ENCODE assay signal across 8 mouse cellular contexts in the genomic region with DNA sequence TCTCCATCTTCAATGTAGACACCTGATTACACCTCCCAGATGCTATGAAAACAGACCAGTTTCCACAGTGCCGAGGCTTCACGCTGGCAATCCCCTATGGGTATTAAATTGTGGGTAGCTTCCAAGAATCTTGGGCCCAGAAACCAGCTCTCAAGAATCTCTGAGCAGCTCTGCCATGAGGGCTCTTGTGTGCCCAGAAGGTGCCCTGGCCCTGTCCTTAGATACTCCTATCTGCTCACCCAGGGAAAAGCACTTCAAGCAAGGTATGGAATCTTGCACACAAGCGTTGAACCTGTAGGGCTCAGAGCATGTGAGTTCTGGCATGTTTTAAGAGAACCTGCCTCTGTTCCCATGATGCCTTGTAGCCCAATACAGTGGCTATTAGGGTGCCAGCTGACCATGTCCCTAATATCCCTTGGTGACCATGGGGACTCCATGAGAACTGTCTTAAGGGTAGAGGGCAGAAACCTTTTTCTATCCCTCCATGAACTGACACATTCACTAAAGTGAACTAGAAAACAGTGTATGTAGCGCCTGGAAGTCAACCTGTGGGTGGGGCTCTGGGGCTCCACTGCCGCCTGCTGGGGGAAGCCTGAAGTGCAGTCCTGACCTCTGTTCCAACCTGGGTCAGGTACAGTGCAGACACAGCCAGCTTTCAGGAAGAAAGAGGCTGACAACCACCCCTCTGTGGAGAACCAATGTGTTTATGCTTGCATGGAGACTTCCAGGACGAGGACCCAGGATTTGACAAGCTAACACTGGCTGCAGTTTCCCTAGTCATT. TPM values are rescaled to one million over a fixed set of nuclear protein-coding genes. Genes with fewer than 3 reads are reported as not detected.
DNase-seq lines count a peak whose midpoint lies in the region; ATAC-seq and TF ChIP-seq lines count a peak whose summit lies in the region.

No protein-coding gene starts in this region.

- H3K36me3 ChIP-seq in forebrain, embryonic 10.5 days (replicated peaks), result peaks cover 22% of the 10 kb centered on the region
- H3K36me3 ChIP-seq in forebrain, embryonic 16.5 days (ENCODE audit: control insufficient read depth, insufficient read depth), result peaks cover 2% of the 10 kb centered on the region; the same call in 1 of the 2 replicates
- H3K36me3 ChIP-seq in spleen, adult 2 months (ENCODE audit: control insufficient read depth, insufficient read depth, low read length), result peaks cover 7% of the 10 kb centered on the region; the same call in 1 of the 2 replicates

- H3K27me3 ChIP-seq in forebrain, embryonic 10.5 days (ENCODE audit: poor library complexity, severe bottlenecking), result no peaks in the 10 kb centered on the region
- H3K27me3 ChIP-seq in forebrain, embryonic 16.5 days (replicated peaks; ENCODE audit: control insufficient read depth, insufficient read depth, low read length), result no peaks in the 10 kb centered on the region
- H3K27me3 ChIP-seq in spleen, adult 2 months (ENCODE audit: control insufficient read depth, insufficient read depth, low read length), result no peaks in the 10 kb centered on the region

- H3K4me3 ChIP-seq in forebrain, embryonic 10.5 days, result no peak overlapping the region
- H3K4me3 ChIP-seq in forebrain, embryonic 16.5 days (replicated peaks; ENCODE audit: low read length), result no peak overlapping the region
- no peak overlapping the region for H3K4me3 ChIP-seq in spleen, adult 2 months (ENCODE audit: extremely low read depth, insufficient read depth, insufficient read length)

- H3K4me2 ChIP-seq in forebrain, embryonic 16.5 days (ENCODE audit: low read length), result no peak overlapping the region

- TF ChIP-seq CTCF in spleen, adult 2 months (IDR thresholded peaks at IDR 0.05; ENCODE audit: extremely low read depth, insufficient read depth, insufficient read length, insufficient replicate concordance), result peak; percentile 93

- no peak for TF ChIP-seq POLR2A in spleen, adult 2 months (IDR thresholded peaks at IDR 0.05; ENCODE audit: low read depth, low read length)

- no peak overlapping the region for H3K9ac ChIP-seq in forebrain, embryonic 16.5 days (replicated peaks; ENCODE audit: low read depth, low read length)

- 47% methylated on average over 6 of the region's 6 CpGs for WGBS in forebrain, embryonic 10.5 days
- WGBS in forebrain, embryonic 16.5 days, result 45% methylated on average over 6 of the region's 6 CpGs
- 36% methylated on average over 6 of the region's 6 CpGs for WGBS in spleen, adult 2 months

- no peak overlapping the region for H3K27ac ChIP-seq in forebrain, embryonic 10.5 days
- H3K27ac ChIP-seq in forebrain, embryonic 16.5 days (ENCODE audit: low read length), result no peak overlapping the region
- no peak overlapping the region for H3K27ac ChIP-seq in spleen, adult 2 months (ENCODE audit: insufficient read depth, low read length)

- peak; percentile 41 for DNase-seq in forebrain, embryonic 10.5 days (ENCODE audit: extremely low spot score, low spot score)
- DNase-seq in 416B (ENCODE audit: low read depth), result peak; percentile 60
- peak; percentile 81 for DNase-seq in adrenal gland, postnatal 14 days
- DNase-seq in kidney, adult 9 months, result peak; percentile 84
- DNase-seq in lung, postnatal 25 days (ENCODE audit: low spot score), result peak; percentile 68
- peak; percentile 15 to 75 for DNase-seq in spleen, adult 2 months (ENCODE audit: low read depth in 1 of 2, low spot score in 2 of 2)

- peaks cover 15% of the 10 kb centered on the region for H3K4me1 ChIP-seq in forebrain, embryonic 10.5 days
- no peaks in the 10 kb centered on the region for H3K4me1 ChIP-seq in forebrain, embryonic 16.5 days (replicated peaks; ENCODE audit: control insufficient read depth, insufficient read depth, low read length)
- H3K4me1 ChIP-seq in spleen, adult 2 months (ENCODE audit: control insufficient read depth, insufficient read depth, insufficient read length), result no peaks in the 10 kb centered on the region

- H3K9me3 ChIP-seq in forebrain, embryonic 10.5 days, result no peaks in the 10 kb centered on the region
- H3K9me3 ChIP-seq in forebrain, embryonic 16.5 days (ENCODE audit: control insufficient read depth, low read length), result no peaks in the 10 kb centered on the region

- no peak for ATAC-seq in forebrain, embryonic 16.5 days
- peak; percentile 83 for ATAC-seq in erythroblast, adult 5-6 weeks (replicated peaks; ENCODE audit: low FRiP score, poor library complexity, severe bottlenecking)

RNA-seq across cellular contexts. Expression of a gene that starts 25.8 kb away (rescaled TPM):
- 1.1 and 1.6 TPM in 2 replicates for polyA plus RNA-seq in forebrain, embryonic 10.5 days (2016; fragmentation: Nextera tagmentation; extraction: Ambion mirVana)
- polyA plus RNA-seq in forebrain, embryonic 16.5 days (2015; fragmentation: Nextera tagmentation; extraction: Ambion mirVana), result 19.3 and 25.8 TPM in 2 replicates
- total RNA-seq in adrenal gland, postnatal 14 days (2021), result 0.33 and 1.4 TPM in 2 replicates
- not detected in 2 replicates for total RNA-seq in erythroblast, adult 5-6 weeks (2015; ENCODE audit: low replicate concordance)
- not detected in 2 replicates for total RNA-seq in erythroblast, adult 5-6 weeks (2017; ENCODE audit: low replicate concordance)
- 0.04 TPM in 1 of 2 replicates, not detected in the other for polyA plus RNA-seq in spleen, adult 2 months (2012; rRNA removed)
